Mouse (Mus musculus): ENCODE measurements around the gene Ubr4. TPM values are rescaled to one million over a fixed set of nuclear protein-coding genes. Genes with fewer than 3 reads are reported as not detected.

The Ubr4 gene
- polyA plus RNA-seq, 1 experiment from 2014 or later: 51.8 TPM

GRCm38 (mm10) chr4:139403214-139403613, 50.8 kb downstream of the Ubr4 start:
- H3K27ac ChIP-seq (replicated peaks): no peak overlapping the region
- H3K27me3 ChIP-seq (ENCODE audit: low read depth, poor library complexity, severe bottlenecking): no peaks in the 10 kb centered on the region
- no peak overlapping the region for H3K4me3 ChIP-seq
- H3K36me3 ChIP-seq: peaks cover 100% of the 10 kb centered on the region
- DNase-seq (ENCODE audit: low spot score): no peak
- H3K4me1 ChIP-seq: no peaks in the 10 kb centered on the region
- 90% methylated on average over 14 of the region's 14 CpGs for WGBS
- no peaks in the 10 kb centered on the region for H3K9me3 ChIP-seq (replicated peaks)

- H3K4me1 ChIP-seq: no peaks in the 10 kb centered on the region
- H3K27ac ChIP-seq (replicated peaks): no peak overlapping the region
- H3K9me3 ChIP-seq (replicated peaks): no peaks in the 10 kb centered on the region
- no peaks in the 10 kb centered on the region for H3K27me3 ChIP-seq (ENCODE audit: low read depth, poor library complexity, severe bottlenecking)
- peaks cover 100% of the 10 kb centered on the region for H3K36me3 ChIP-seq
- no peak for DNase-seq (ENCODE audit: low spot score)
- no peak overlapping the region for H3K4me3 ChIP-seq
- WGBS: 95% methylated on average over 3 of the region's 3 CpGs
Measured at GRCm38 (mm10) chr4:139411351-139411750, 58.9 kb downstream of the Ubr4 start.

GRCm38 (mm10) chr4:139417868-139418267, 65.5 kb downstream of the Ubr4 start:
- WGBS: 61% methylated on average over 1 of the region's 1 CpGs
- Histone ChIP-seq H3K9me3 (replicated peaks) (no peaks in the 10 kb centered on the region; the same call in 1 of the 2 replicates), H3K27me3 (ENCODE audit: low read depth, poor library complexity, severe bottlenecking) (no peaks in the 10 kb centered on the region), H3K4me1 (no peaks in the 10 kb centered on the region), H3K36me3 (peaks cover 100% of the 10 kb centered on the region), H3K4me3 (no peak overlapping the region), H3K27ac (replicated peaks) (no peak overlapping the region)
- DNase-seq (ENCODE audit: low spot score): no peak

GRCm38 (mm10) chr4:139421621-139422020, 69.2 kb downstream of the Ubr4 start:
- WGBS: 96% methylated on average over 7 of the region's 7 CpGs
- DNase-seq (ENCODE audit: low spot score): no peak
- Histone ChIP-seq H3K27me3 (ENCODE audit: low read depth, poor library complexity, severe bottlenecking) (no peaks in the 10 kb centered on the region), H3K4me1 (no peaks in the 10 kb centered on the region), H3K4me3 (no peak overlapping the region), H3K9me3 (replicated peaks) (no peaks in the 10 kb centered on the region; the same call in 1 of the 2 replicates), H3K27ac (replicated peaks) (no peak overlapping the region), H3K36me3 (peaks cover 100% of the 10 kb centered on the region)

GRCm38 (mm10) chr4:139422409-139422808, 70.0 kb downstream of the Ubr4 start:
- Histone ChIP-seq H3K4me3 (no peak overlapping the region), H3K27ac (replicated peaks) (no peak overlapping the region), H3K4me1 (no peaks in the 10 kb centered on the region), H3K27me3 (ENCODE audit: low read depth, poor library complexity, severe bottlenecking) (no peaks in the 10 kb centered on the region), H3K36me3 (peaks cover 100% of the 10 kb centered on the region), H3K9me3 (replicated peaks) (no peaks in the 10 kb centered on the region)
- WGBS: 94% methylated on average over 2 of the region's 2 CpGs
- no peak for DNase-seq (ENCODE audit: low spot score)

GRCm38 (mm10) chr4:139423270-139423669, 70.9 kb downstream of the Ubr4 start:
- Histone ChIP-seq H3K9me3 (replicated peaks) (no peaks in the 10 kb centered on the region), H3K4me1 (no peaks in the 10 kb centered on the region), H3K4me3 (no peak overlapping the region), H3K27me3 (ENCODE audit: low read depth, poor library complexity, severe bottlenecking) (no peaks in the 10 kb centered on the region), H3K27ac (replicated peaks) (no peak overlapping the region), H3K36me3 (peaks cover 100% of the 10 kb centered on the region)
- DNase-seq (ENCODE audit: low spot score): no peak
- WGBS: 82% methylated on average over 2 of the region's 2 CpGs

GRCm38 (mm10) chr4:139430176-139430575, 77.8 kb downstream of the Ubr4 start:
- Histone ChIP-seq H3K27ac (replicated peaks) (no peak overlapping the region), H3K4me3 (no peak overlapping the region), H3K36me3 (peaks cover 100% of the 10 kb centered on the region), H3K9me3 (replicated peaks) (no peaks in the 10 kb centered on the region), H3K4me1 (no peaks in the 10 kb centered on the region), H3K27me3 (ENCODE audit: low read depth, poor library complexity, severe bottlenecking) (no peaks in the 10 kb centered on the region)
- DNase-seq (ENCODE audit: low spot score): peak; percentile 63
- WGBS: 60% methylated on average over 15 of the region's 15 CpGs

GRCm38 (mm10) chr4:139430891-139431290, 78.5 kb downstream of the Ubr4 start:
- 95% methylated on average over 4 of the region's 4 CpGs for WGBS
- no peak overlapping the region for H3K4me3 ChIP-seq
- H3K4me1 ChIP-seq: no peaks in the 10 kb centered on the region
- peaks cover 100% of the 10 kb centered on the region for H3K36me3 ChIP-seq
- no peaks in the 10 kb centered on the region for H3K9me3 ChIP-seq (replicated peaks)
- no peak for DNase-seq (ENCODE audit: low spot score)
- no peaks in the 10 kb centered on the region for H3K27me3 ChIP-seq (ENCODE audit: low read depth, poor library complexity, severe bottlenecking)
- no peak overlapping the region for H3K27ac ChIP-seq (replicated peaks)

GRCm38 (mm10) chr4:139432966-139433765, 80.8 kb downstream of the Ubr4 start:
- no peaks in the 10 kb centered on the region for H3K4me1 ChIP-seq
- no peak overlapping the region for H3K27ac ChIP-seq (replicated peaks)
- H3K27me3 ChIP-seq (ENCODE audit: low read depth, poor library complexity, severe bottlenecking): no peaks in the 10 kb centered on the region
- no peaks in the 10 kb centered on the region for H3K9me3 ChIP-seq (replicated peaks)
- 93% methylated on average over 15 of the region's 15 CpGs for WGBS
- no peak overlapping the region for H3K4me3 ChIP-seq
- no peak for DNase-seq (ENCODE audit: low spot score)
- peaks cover 100% of the 10 kb centered on the region for H3K36me3 ChIP-seq

GRCm38 (mm10) chr4:139441244-139441643, 88.8 kb downstream of the Ubr4 start:
- Histone ChIP-seq H3K4me1 (no peaks in the 10 kb centered on the region), H3K9me3 (replicated peaks) (no peaks in the 10 kb centered on the region), H3K27me3 (ENCODE audit: low read depth, poor library complexity, severe bottlenecking) (no peaks in the 10 kb centered on the region), H3K36me3 (peaks cover 100% of the 10 kb centered on the region), H3K27ac (replicated peaks) (no peak overlapping the region), H3K4me3 (no peak overlapping the region)
- 90% methylated on average over 5 of the region's 5 CpGs for WGBS
- DNase-seq (ENCODE audit: low spot score): no peak

- Histone ChIP-seq H3K27ac (replicated peaks) (no peak overlapping the region), H3K4me1 (no peaks in the 10 kb centered on the region), H3K27me3 (ENCODE audit: low read depth, poor library complexity, severe bottlenecking) (no peaks in the 10 kb centered on the region), H3K36me3 (peaks cover 100% of the 10 kb centered on the region), H3K4me3 (no peak overlapping the region), H3K9me3 (replicated peaks) (no peaks in the 10 kb centered on the region)
- WGBS: 85% methylated on average over 4 of the region's 4 CpGs
- DNase-seq (ENCODE audit: low spot score): no peak
Measured at GRCm38 (mm10) chr4:139441806-139442205, 89.4 kb downstream of the Ubr4 start.

GRCm38 (mm10) chr4:139442391-139443355, 90.3 kb downstream of the Ubr4 start:
- Histone ChIP-seq H3K36me3 (peaks cover 100% of the 10 kb centered on the region), H3K9me3 (replicated peaks) (no peaks in the 10 kb centered on the region)

GRCm38 (mm10) chr4:139444315-139444714, 91.9 kb downstream of the Ubr4 start:
- Histone ChIP-seq H3K27me3 (ENCODE audit: low read depth, poor library complexity, severe bottlenecking) (no peaks in the 10 kb centered on the region), H3K36me3 (peaks cover 100% of the 10 kb centered on the region), H3K4me1 (no peaks in the 10 kb centered on the region), H3K4me3 (no peak overlapping the region), H3K27ac (replicated peaks) (no peak overlapping the region), H3K9me3 (replicated peaks) (no peaks in the 10 kb centered on the region)
- 94% methylated on average over 10 of the region's 10 CpGs for WGBS
- no peak for DNase-seq (ENCODE audit: low spot score)

More at GRCm38 (mm10) chr4:139442391-139443355, 90.3 kb downstream of the Ubr4 start:
- Histone ChIP-seq H3K4me1 (no peaks in the 10 kb centered on the region), H3K4me3 (no peak overlapping the region), H3K27ac (replicated peaks) (no peak overlapping the region), H3K27me3 (ENCODE audit: low read depth, poor library complexity, severe bottlenecking) (no peaks in the 10 kb centered on the region)
- DNase-seq (ENCODE audit: low spot score): no peak
- WGBS: 94% methylated on average over 15 of the region's 15 CpGs
